Mouse (Mus musculus) testis, adult 2 months (tissue): ENCODE data around the gene 1700001P01Rik.

ENCODE experiments used
- CTCF ChIP-seq: fragments of 200-500 bp; IDR thresholded peaks from 2 replicates; pipeline ENCODE4 v1.5.1; 2012; ENCODE audit warnings: low read depth, mild to moderate bottlenecking, inconsistent platforms, low read length, moderate library complexity; ENCODE audit not compliant: control insufficient read depth, insufficient read depth, insufficient replicate concordance
- POLR2A ChIP-seq: fragments of 200-500 bp; IDR thresholded peaks from 2 replicates; pipeline ENCODE4 v1.6.1; 2012; ENCODE audit warnings: low read depth, mild to moderate bottlenecking, inconsistent platforms, low read length, moderate library complexity; ENCODE audit not compliant: control insufficient read depth

GRCm38 (mm10) chr11:97816176-97816575, 40.5 kb upstream of the 1700001P01Rik start:
- no peak for TF ChIP-seq POLR2A
- no peak for TF ChIP-seq CTCF
